Mouse (Mus musculus): Measurements from ENCODE around the gene Pck1. TPM values are rescaled to one million over a fixed set of nuclear protein-coding genes. Genes with fewer than 3 reads are reported as not detected.

Pck1 gene
- total RNA-seq, 4 experiments from 2014 or later = 1.9 to 22.6 (median 8.5) TPM

DNA sequence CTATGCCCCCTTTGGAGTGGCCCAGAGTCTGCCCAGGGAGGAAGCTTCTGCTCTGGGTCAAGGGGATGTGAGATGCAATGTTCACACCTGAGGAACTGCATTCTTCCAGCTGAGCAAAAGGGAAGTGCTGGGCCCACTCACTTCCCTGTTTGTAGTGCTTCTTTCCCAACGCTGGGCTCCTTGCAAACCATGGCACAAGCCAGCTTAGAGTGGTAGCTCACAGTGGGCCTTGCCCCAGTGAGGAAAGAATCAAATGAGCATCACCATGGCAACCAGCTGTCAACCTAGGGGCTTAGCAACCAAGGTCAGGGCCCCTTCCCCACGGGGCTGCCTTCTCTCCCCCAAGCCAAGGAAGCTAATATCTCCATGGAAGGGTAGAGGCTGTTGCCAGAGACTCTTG, 20.2 kb downstream of the Pck1 start:
- peak in 1 of 2 experiments; percentile 2 for DNase-seq (ENCODE audit: low spot score in 2 of 2)

GRCm38 (mm10) chr2:173173521-173174511, 21.0 kb downstream of the Pck1 start:
- DNase-seq (ENCODE audit: low spot score in 2 of 2) = peak; percentile 2 to 3

- peak in 1 of 2 experiments; percentile 1 for DNase-seq (ENCODE audit: low spot score in 2 of 2)
Measured at GRCm38 (mm10) chr2:173174569-173174968, 21.7 kb downstream of the Pck1 start.

DNA sequence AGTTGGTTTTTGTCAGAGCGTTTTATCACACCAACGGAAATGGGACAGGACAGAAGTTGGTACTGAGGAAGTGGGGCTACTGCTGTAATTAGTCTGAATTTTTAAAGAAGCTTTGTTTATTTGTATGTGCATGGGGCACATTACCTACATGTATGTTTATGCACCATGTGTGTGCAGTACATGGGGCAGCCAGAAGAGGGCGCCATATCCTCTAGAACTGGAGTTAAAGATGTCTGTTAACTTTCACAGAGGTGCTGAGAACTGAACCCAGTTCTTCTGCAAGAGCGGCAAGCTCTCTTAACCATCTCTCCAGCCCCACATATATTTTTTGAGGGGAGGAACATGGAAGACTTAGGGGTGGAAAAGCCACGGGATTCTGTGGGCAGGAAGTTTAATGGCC, 22.9 kb downstream of the Pck1 start:
- peak in 1 of 2 experiments; percentile 2 for DNase-seq (ENCODE audit: low spot score in 2 of 2)

- peak in 1 of 2 experiments; percentile 1 for DNase-seq (ENCODE audit: low spot score in 2 of 2)
Measured at GRCm38 (mm10) chr2:173177481-173177880, 24.6 kb downstream of the Pck1 start.

DNA sequence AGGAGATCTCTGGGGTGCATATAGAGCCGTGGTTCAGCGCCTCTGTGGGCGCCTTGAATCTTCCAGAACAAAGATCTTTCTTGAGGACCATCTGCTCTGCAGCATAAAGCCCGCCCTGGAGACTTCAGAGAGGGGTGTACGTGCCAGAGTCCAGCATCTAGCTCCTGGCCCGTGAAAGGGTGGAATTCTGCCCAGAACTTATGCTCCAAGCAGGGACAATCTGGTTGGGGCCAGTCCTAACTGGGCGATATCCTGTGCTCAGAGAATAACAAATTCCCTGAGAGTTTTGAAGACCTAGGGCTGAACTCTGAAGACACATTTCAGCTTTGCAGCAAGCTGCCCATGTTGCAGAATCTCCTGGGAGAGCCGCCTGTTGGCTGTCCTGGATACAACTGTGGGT, 25.1 kb downstream of the Pck1 start:
- peak; percentile 2 to 3 for DNase-seq (ENCODE audit: low spot score in 2 of 2)

DNA sequence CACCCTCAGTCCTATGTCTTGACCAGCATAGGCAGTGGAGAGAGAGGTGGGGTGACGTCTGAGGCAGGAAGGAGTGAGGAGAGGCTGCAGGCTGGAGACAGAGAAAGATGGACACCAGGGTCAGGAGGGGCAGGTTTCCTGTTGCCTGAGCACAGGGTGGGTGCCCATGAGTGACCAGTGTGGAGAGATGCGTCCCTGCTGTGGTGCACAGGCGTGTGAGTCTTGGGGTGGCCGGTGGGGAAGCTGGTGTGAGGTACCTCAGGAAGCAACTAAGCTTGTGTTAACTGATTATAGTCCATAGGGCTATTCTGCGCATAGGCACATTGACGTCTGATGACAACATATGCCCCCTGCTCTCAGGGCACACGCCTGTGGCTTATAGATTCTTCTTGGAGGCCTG, 26.2 kb downstream of the Pck1 start:
- peak in 1 of 2 experiments; percentile 1 for DNase-seq (ENCODE audit: low spot score in 2 of 2)

GRCm38 (mm10) chr2:173180026-173180425, 27.2 kb downstream of the Pck1 start:
- peak in 1 of 2 experiments; percentile 1 for DNase-seq (ENCODE audit: low spot score in 2 of 2)

- DNase-seq (ENCODE audit: low spot score in 2 of 2) = peak in 1 of 2 experiments; percentile 1
Measured at GRCm38 (mm10) chr2:173180721-173181388, 28.0 kb downstream of the Pck1 start.

DNA sequence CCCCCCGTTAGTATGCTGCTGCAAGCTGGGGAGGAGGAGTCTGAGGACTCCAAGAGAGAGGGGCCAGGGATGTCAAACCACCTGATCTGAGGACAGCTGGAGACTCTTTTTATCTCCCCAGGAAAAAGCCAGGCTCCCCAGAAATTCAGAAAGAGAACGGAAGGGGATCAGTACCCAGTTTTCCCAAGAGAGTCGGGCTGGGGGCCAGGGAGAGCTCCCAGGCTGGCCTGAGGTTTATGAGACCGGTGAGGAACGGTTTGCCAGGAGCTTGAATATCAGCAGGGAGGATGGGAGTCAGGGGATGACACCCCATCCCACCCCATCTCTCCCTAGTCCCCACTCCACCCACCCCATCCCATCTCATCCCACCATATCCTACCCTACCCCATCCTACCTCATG, 28.6 kb downstream of the Pck1 start:
- DNase-seq (ENCODE audit: low spot score in 2 of 2) = no peak

DNA sequence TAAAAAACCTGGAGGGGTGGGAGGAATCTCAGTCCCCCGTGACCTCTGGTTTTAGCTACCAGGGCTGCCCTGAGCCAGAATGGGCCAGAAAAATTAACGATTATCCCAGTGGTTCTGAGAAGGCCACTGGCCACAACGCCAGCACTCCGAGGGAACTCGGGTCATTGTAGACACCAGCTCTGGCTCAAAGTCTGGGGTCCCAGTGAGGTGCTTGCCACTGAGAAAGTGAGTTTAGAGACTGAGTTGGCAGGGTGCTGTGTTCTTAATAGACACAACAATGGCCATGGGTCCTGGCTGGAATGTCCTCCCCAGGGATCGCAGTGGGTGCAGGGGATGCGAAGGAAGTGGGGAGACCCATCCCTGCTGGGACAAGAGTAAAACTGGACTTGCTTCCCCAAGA, 29.1 kb downstream of the Pck1 start:
- DNase-seq (ENCODE audit: low spot score in 2 of 2) = peak in 1 of 2 experiments; percentile 2

DNA sequence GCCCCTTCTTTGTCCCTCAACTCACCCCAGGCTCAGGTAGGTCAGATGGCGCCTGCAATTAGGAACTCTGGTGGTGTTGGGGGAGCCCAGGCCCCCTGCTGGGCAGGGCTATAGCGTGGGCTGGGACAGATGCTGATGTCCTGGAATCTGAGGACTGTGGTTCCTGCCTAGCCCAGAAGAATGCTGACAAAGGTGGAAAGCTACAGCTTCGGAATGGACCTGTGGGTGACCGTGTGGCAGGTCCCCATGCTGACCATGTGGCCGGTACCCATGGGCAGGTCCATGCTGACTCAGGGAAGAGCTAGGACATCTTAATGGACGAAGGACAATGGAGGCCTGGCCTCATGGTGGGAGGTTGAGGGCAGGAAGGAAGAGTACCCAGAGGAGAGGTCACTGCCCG, 29.9 kb downstream of the Pck1 start:
- DNase-seq (ENCODE audit: low spot score in 2 of 2) = peak in 1 of 2 experiments; percentile 2

DNA sequence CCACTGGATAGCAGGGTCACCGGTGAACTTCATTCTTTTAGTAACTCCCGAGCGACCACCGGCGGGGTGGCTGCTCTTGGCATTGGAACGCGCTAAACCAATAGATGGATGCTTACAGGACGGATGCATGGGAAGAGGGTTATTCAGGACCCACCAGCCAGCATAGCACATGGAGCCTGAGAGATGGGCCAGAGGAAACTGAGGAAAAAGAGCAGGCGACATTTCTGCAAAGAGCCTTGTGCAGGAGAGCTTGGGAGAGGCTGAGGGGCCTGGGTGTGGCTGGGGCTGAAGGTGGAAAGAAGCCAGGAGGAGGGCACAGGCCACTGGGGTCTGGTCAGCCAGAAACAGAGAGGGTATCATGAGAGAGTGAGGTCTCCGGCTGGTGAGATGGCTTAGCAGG, 30.5 kb downstream of the Pck1 start:
- peak in 1 of 2 experiments; percentile 2 for DNase-seq (ENCODE audit: low spot score in 2 of 2)

GRCm38 (mm10) chr2:173183836-173184460, 31.1 kb downstream of the Pck1 start:
- DNase-seq (ENCODE audit: low spot score in 2 of 2) = peak in 1 of 2 experiments; percentile 36

DNA sequence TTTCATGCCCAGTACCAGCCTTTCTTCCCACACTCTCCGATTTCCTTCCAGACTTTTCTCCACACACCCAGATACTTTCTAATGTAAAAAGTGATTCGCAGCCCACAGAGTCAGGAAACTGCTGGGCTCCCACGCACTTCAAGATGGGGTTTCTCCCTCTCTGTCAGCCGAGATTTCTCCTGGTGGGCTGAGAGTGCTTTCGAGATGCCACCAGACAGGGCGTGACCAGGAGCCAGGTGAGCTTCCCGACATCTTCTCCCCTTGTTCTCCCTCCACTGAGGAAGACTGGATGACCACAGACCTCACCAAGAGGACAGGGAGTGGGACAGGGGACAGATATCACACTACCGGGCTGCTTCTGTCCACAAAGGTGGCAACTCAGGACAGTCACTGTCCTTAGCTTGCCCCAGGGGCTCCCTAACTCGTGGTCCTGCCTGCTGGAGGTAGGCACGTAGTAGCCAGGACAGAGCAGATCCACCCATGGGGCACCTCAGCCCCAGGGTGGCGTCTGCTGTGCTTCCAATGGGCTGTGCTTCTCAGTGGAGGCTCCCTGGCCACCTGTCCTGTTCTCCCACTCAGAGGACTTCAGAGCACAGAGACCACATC, 31.7 kb downstream of the Pck1 start:
- peak in 1 of 2 experiments; percentile 2 for DNase-seq (ENCODE audit: low spot score in 2 of 2)

GRCm38 (mm10) chr2:173185282-173185681, 32.4 kb downstream of the Pck1 start:
- DNase-seq (ENCODE audit: low spot score in 2 of 2) = peak in 1 of 2 experiments; percentile 2

DNA sequence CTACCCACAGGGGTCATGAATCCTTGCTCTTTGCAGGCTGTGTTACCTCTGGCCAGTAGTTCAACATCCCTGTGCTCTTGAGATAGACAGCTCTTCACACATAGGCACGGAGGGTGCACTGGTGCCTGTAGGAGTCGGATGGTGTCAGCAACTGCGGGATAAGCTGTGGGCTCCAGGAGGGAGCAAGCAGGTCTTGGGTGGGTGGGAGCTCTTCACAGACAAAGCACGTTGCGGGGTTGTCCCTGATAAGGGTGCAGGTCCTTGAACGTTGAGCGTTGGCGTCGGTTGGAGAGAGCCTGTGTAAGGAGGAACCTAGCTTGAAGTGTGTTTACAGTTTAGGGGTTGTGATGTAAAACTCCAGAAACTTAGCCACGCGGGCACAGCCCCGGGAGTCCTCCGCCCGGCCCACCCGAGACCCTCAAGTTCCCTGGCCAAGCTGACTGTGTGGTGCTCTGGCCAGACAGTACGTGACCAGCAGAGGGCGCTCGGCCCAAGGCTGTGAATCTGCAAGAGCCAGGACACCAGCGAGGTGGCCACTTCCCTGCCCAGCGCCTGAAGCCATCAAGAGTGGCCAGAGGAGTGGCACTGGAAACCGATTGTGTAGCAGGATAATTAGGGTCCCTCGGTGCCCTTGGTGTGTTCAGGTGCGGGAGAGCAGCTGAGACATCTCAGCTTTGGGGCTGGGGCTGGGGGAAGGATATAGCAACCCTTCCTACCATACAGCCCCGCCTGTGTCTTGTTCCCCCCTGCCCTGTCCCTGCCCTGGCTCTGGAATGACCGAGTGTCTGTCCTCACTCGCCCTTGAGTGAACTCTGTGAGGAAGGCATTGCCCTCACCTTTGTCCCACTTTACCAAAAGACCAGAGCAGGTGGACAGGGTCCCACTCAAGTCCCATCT, 33.4 kb downstream of the Pck1 start:
- peak; percentile 63 to 75 for DNase-seq (ENCODE audit: low spot score in 2 of 2)

GRCm38 (mm10) chr2:173187182-173187855, 34.5 kb downstream of the Pck1 start:
- DNase-seq (ENCODE audit: low spot score in 2 of 2) = no peak

GRCm38 (mm10) chr2:173194796-173195195, 41.9 kb downstream of the Pck1 start:
- no peak for DNase-seq (ENCODE audit: low spot score in 2 of 2)
